Mouse (Mus musculus) spleen, postnatal 14 days (tissue): ENCODE results near the gene Trp53i13.

Source experiments
- DNase-seq, 2 experiments: peaks; one replicate each; pipeline ENCODE4 v3.0.0; 2021 to 2022; ENCODE audit warnings: low spot score in 2 of 2

Trp53i13 gene

GRCm38 (mm10) chr11:77462283-77463100 is 53.3 kb downstream of the Trp53i13 start, which contains the start of gene Coro6:
Gene Coro6 (plus strand): TSS chr11:77462411.
- DNase-seq = peak in 1 of 2 experiments; percentile 45

GRCm38 (mm10) chr11:77461856-77462255 is 53.9 kb downstream of the Trp53i13 start:
- no peak for DNase-seq
